Mouse (Mus musculus) liver, embryonic 14.5 days (tissue): ENCODE results near the gene Ifit1bl2. TPM values are rescaled to one million over a fixed set of nuclear protein-coding genes. Genes with fewer than 3 reads are reported as not detected.

Source experiments
- ATAC-seq: fragments of 200-750 bp; cut with Nextera tagmentation; 2 replicates; pipeline ENCODE4 v1.8.0; 2017; ENCODE audit warnings: moderate number of reproducible peaks, mild to moderate bottlenecking, moderate library complexity; ENCODE audit not compliant: insufficient read depth
- DNase-seq, 3 experiments: peaks; one replicate each; pipeline ENCODE4 v3.0.0-alpha.2; 2012 to 2013; ENCODE audit warnings: low read depth in 3 of 3, low spot score in 3 of 3
- H3K27ac ChIP-seq: fragments of 300-500 bp; sonication (generic); 2 replicates; pipeline ENCODE4 v1.5.1; 2014; ENCODE audit warnings: moderate library complexity, mild to moderate bottlenecking, control low read depth, inconsistent platforms
- H3K27me3 ChIP-seq: fragments of 300-500 bp; sonication (generic); 2 replicates; pipeline ENCODE4 v1.6.1; 2014; ENCODE audit warnings: mild to moderate bottlenecking, low read length, moderate library complexity; ENCODE audit not compliant: control insufficient read depth, insufficient read depth
- H3K36me3 ChIP-seq: fragments of 300-500 bp; sonication (generic); replicated peaks from 2 replicates; pipeline ENCODE4 v1.6.1; 2014; ENCODE audit warnings: low read depth; ENCODE audit not compliant: control insufficient read depth, insufficient read depth
- H3K4me1 ChIP-seq, 2 experiments: fragments of 200-500 bp in 1 of 2; fragments of 300-500 bp in 1 of 2; sonication (generic) in 1 of 2; replicated peaks; 2 replicates each; pipeline ENCODE4 v1.6.1; 2012 to 2014; ENCODE audit warnings: antibody characterized with exemption in 1 of 2, inconsistent platforms in 1 of 2, low read length in 1 of 2; ENCODE audit not compliant: control insufficient read depth in 2 of 2, insufficient read depth in 2 of 2
- H3K4me2 ChIP-seq: fragments of 300-500 bp; sonication (generic); 2 replicates; pipeline ENCODE4 v1.6.1; 2014; ENCODE audit warnings: low read depth, mild to moderate bottlenecking, control low read depth, moderate library complexity
- H3K4me3 ChIP-seq, 2 experiments: fragments of 200-500 bp in 1 of 2; fragments of 300-500 bp in 1 of 2; sonication (generic) in 1 of 2; 2 replicates each; pipeline ENCODE4 v1.5.1; 2012 to 2014; ENCODE audit warnings: low read depth in 2 of 2, low read length in 2 of 2, mild to moderate bottlenecking in 2 of 2, control low read depth in 1 of 2, inconsistent platforms in 1 of 2, moderate library complexity in 1 of 2; ENCODE audit not compliant: insufficient read depth in 1 of 2
- H3K9ac ChIP-seq: fragments of 300-500 bp; sonication (generic); replicated peaks from 2 replicates; pipeline ENCODE4 v1.6.1; 2014; ENCODE audit warnings: mild to moderate bottlenecking, control low read depth, moderate library complexity
- H3K9me3 ChIP-seq: fragments of 300-500 bp; sonication (generic); 2 replicates; pipeline ENCODE4 v1.6.1; 2016; ENCODE audit warnings: low read length, mixed read lengths; ENCODE audit not compliant: control insufficient read depth
- CTCF ChIP-seq: IDR thresholded peaks from 2 replicates; pipeline ENCODE4 v1.5.1; 2016; ENCODE audit warnings: antibody characterized with exemption, low read depth, control low read depth
- EP300 ChIP-seq: IDR thresholded peaks from 2 replicates; pipeline ENCODE4 v1.6.1; 2016; ENCODE audit warnings: antibody characterized with exemption, low read depth
- WGBS: fragments of 180-500 bp; shearing (Covaris S2); extraction: QIAGEN DNeasy Blood & Tissue Kit; methylation state at CpG from one replicate; pipeline ENCODE4 v1.1.7; 2014; ENCODE audit not compliant: insufficient replicate concordance; 5-methylcytosine and 5-hydroxymethylcytosine counted together
- polyA plus RNA-seq, 2 experiments: library from polyadenylated mRNA; depleted of rRNA in 1 of 2; stranded (reverse) in 1 of 2; unstranded in 1 of 2; fragments of >200 nt; fragmentation: Nextera tagmentation in 1 of 2; extraction: Ambion mirVana in 1 of 2; gene quantifications; 2 replicates each; pipeline versions ENCODE4 v1.2.1 to v1.2.3; 2012 to 2014

The Ifit1bl2 gene
- polyA plus RNA-seq, 2 experiments: 0.04 TPM; not detected in 1

GRCm38 (mm10) chr19:34666127-34666526 lies 25.6 kb upstream of the Ifit1bl2 start:
- Histone ChIP-seq H3K9me3 (no peaks in the 10 kb centered on the region), H3K27me3 (no peaks in the 10 kb centered on the region), H3K4me1 (peaks cover 10 to 11% of the 10 kb centered on the region in 2 experiments), H3K4me3 (no peak overlapping the region), H3K9ac (no peak overlapping the region), H3K4me2 (no peak overlapping the region), H3K27ac (no peak overlapping the region), H3K36me3 (no peaks in the 10 kb centered on the region)
- WGBS: under 1% methylated on average over 5 of the region's 5 CpGs
- no peak for ATAC-seq
- TF ChIP-seq EP300 (no peak), CTCF (peak; percentile 92)
- DNase-seq: peak in 2 of 3 experiments; percentile 26 to 50

DNA sequence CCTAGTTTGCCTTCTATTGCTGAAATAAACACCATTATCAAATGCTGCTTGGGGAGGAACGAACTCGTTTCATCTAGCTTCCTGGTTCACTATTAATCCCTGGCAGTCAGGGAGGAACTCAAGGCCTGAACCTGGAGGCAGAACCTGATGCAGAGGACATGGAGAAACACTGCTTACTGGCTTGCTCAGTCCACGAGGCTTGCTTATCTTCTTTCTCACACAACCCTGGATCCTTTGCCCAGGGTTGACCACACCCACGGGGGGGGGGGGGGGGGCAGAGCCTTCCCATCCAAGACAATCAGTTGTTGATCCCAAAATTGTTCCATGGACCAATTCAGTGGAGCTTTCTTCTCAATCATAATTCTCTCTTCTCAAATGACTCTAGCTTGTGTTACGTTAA lies 22.2 kb upstream of the Ifit1bl2 start:
- WGBS: 30% methylated on average over 5 of the region's 5 CpGs

DNA sequence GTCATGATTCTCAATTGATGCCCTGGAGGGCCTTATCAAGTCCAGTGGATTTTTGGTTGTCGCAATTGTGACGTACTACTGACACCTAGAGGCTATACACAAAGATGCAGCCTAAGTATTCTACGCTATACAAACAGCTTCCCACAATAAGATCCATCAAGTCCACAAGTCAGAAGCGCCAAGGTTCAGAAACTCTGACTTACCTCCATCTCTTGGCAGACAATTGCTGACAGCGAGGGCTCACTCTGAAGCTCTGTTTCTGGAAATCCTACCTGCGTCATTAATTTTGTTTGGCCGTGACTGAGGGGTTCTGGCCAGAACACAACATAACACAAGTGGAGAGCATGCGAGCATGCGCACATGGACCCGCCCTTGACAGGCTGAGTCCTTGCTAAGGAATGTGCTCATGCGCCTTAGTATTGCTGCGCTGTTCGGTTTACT lies 21.5 kb upstream of the Ifit1bl2 start:
- Histone ChIP-seq H3K9ac (peak overlapping the region; percentile 39), H3K27me3 (no peaks in the 10 kb centered on the region), H3K9me3 (no peaks in the 10 kb centered on the region), H3K4me3 (peak overlapping the region; percentile 32 to 59), H3K36me3 (no peaks in the 10 kb centered on the region), H3K27ac (no peak overlapping the region), H3K4me2 (peak overlapping the region; percentile 64), H3K4me1 (peaks cover 17 to 22% of the 10 kb centered on the region in 2 experiments)
- peak; percentile 86 for ATAC-seq
- 16% methylated on average over 13 of the region's 13 CpGs for WGBS
- peak; percentile 58 to 66 (median 63) for DNase-seq
- TF ChIP-seq CTCF (peak; percentile 84), EP300 (no peak)

More for the DNA sequence above, 22.2 kb upstream of the Ifit1bl2 start:
- Histone ChIP-seq H3K9me3 (no peaks in the 10 kb centered on the region), H3K4me1 (peaks cover 12 to 17% of the 10 kb centered on the region in 2 experiments), H3K27ac (no peak overlapping the region), H3K27me3 (no peaks in the 10 kb centered on the region), H3K4me2 (peak overlapping the region; percentile 64), H3K4me3 (no peak overlapping the region), H3K9ac (no peak overlapping the region), H3K36me3 (no peaks in the 10 kb centered on the region)
- ATAC-seq (peak; percentile 72), DNase-seq (peak in 2 of 3 experiments; percentile 13 to 36)
- TF ChIP-seq CTCF: no peak
- TF ChIP-seq EP300: no peak; the same call in 1 of the 2 replicates

GRCm38 (mm10) chr19:34656511-34657298 lies 16.2 kb upstream of the Ifit1bl2 start:
- H3K27ac ChIP-seq: peak overlapping the region; percentile 97
- H3K9ac ChIP-seq: peak overlapping the region; percentile 60
- H3K4me2 ChIP-seq: peak overlapping the region; percentile 58
- H3K4me3 ChIP-seq: peak overlapping the region in 1 of 2 experiments; percentile 25; a peak in 3 of 4 replicates
- H3K27me3 ChIP-seq: no peaks in the 10 kb centered on the region
- no peaks in the 10 kb centered on the region for H3K9me3 ChIP-seq
- TF ChIP-seq CTCF (peak; percentile 59), EP300 (peak; percentile 98)
- WGBS: 3% methylated on average over 2 of the region's 2 CpGs
- DNase-seq: peak; percentile 80 to 85 (median 82)
- ATAC-seq: peak; percentile 99
- H3K36me3 ChIP-seq: no peaks in the 10 kb centered on the region
- peaks cover 31 to 36% of the 10 kb centered on the region in 2 experiments for H3K4me1 ChIP-seq

DNA sequence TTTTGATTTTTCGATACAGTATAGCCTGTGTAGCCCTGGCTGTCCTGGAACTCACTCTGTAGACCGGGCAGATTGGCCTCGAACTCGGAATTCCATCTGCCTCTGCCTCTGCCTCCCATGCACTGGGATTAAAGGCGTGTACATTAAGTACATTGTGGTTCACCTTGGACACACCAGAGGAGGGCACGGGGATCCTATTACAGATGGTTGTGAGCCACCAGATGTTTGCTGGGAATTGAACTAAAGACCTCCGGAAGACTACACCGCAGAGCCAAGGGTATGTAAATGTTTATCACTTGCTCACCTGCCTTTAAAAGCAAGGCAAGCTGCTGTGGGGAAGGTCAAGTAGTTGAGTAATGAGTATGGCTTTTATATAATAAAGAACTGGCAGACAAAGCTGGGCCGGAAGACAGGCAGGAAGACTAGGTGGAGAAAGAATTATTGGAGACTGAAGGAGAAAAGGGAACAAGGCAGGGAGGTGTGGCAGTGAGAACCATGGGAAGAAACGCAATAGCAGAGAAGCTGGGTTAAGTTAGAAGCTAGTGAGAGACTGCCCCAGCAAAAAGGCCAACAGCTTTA lies 14.8 kb upstream of the Ifit1bl2 start:
- no peak overlapping the region for H3K9ac ChIP-seq
- H3K4me3 ChIP-seq: no peak overlapping the region
- H3K36me3 ChIP-seq: no peaks in the 10 kb centered on the region
- H3K27ac ChIP-seq: peak overlapping the region; percentile 97
- H3K27me3 ChIP-seq: no peaks in the 10 kb centered on the region
- ATAC-seq (no peak), DNase-seq (no peak)
- TF ChIP-seq EP300 (no peak), CTCF (no peak)
- H3K4me2 ChIP-seq: no peak overlapping the region; the same call in 1 of the 2 replicates
- WGBS: 81% methylated on average over 10 of the region's 10 CpGs
- no peaks in the 10 kb centered on the region for H3K9me3 ChIP-seq
- H3K4me1 ChIP-seq: peaks cover 31 to 39% of the 10 kb centered on the region in 2 experiments
